Mouse (Mus musculus) heart, embryonic 14.5 days (tissue): ENCODE measurements around the gene Pdia6. TPM values are rescaled to one million over a fixed set of nuclear protein-coding genes. Genes with fewer than 3 reads are reported as not detected.

Experiments used
- ATAC-seq: fragments of 200-750 bp; cut with Nextera tagmentation; 2 replicates; pipeline ENCODE4 v1.8.0; 2017; ENCODE audit warnings: low read depth, moderate TSS enrichment; ENCODE audit not compliant: insufficient number of reproducible peaks, insufficient read depth, low FRiP score
- H3K27ac ChIP-seq, 2 experiments: fragments of 200-500 bp in 1 of 2; fragments of 300-500 bp in 1 of 2; sonication (generic) in 1 of 2; replicated peaks in 1 of 2; 2 replicates each; pipeline ENCODE4 v1.5.1; 2012 to 2014; ENCODE audit warnings: low read depth in 2 of 2, low read length in 2 of 2, control low read depth in 1 of 2, mild to moderate bottlenecking in 1 of 2, mixed read lengths in 1 of 2; ENCODE audit not compliant: control insufficient read depth in 1 of 2, insufficient read depth in 1 of 2
- H3K27me3 ChIP-seq: fragments of 300-500 bp; sonication (generic); 2 replicates; pipeline ENCODE4 v1.6.1; 2014; ENCODE audit warnings: mild to moderate bottlenecking, low read length, control low read depth; ENCODE audit not compliant: control insufficient read depth, insufficient read depth
- H3K36me3 ChIP-seq: fragments of 300-500 bp; sonication (generic); 2 replicates; pipeline ENCODE4 v1.6.1; 2014; ENCODE audit warnings: mild to moderate bottlenecking, control low read depth, low read length, mixed read lengths; ENCODE audit not compliant: control insufficient read depth, insufficient read depth
- H3K4me1 ChIP-seq, 2 experiments: fragments of 200-500 bp in 1 of 2; fragments of 300-500 bp in 1 of 2; sonication (generic) in 1 of 2; 2 replicates each; pipeline ENCODE4 v1.6.1; 2012 to 2014; ENCODE audit warnings: low read length in 2 of 2, control low read depth in 1 of 2, mixed read lengths in 1 of 2; ENCODE audit not compliant: control insufficient read depth in 2 of 2, insufficient read depth in 2 of 2
- H3K4me2 ChIP-seq: fragments of 300-500 bp; sonication (generic); 2 replicates; pipeline ENCODE4 v1.6.1; 2014; ENCODE audit warnings: mild to moderate bottlenecking, low read length
- H3K4me3 ChIP-seq, 2 experiments: fragments of 200-500 bp in 1 of 2; fragments of 300-500 bp in 1 of 2; sonication (generic) in 1 of 2; 2 replicates each; pipeline ENCODE4 v1.5.1; 2012 to 2014; ENCODE audit warnings: low read length in 2 of 2, mild to moderate bottlenecking in 2 of 2, control low read depth in 1 of 2, low read depth in 1 of 2, moderate library complexity in 1 of 2; ENCODE audit not compliant: control insufficient read depth in 1 of 2, insufficient read depth in 1 of 2
- H3K9ac ChIP-seq: fragments of 300-500 bp; sonication (generic); 2 replicates; pipeline ENCODE4 v1.6.1; 2014; ENCODE audit warnings: mild to moderate bottlenecking, low read length
- H3K9me3 ChIP-seq: fragments of 300-500 bp; sonication (generic); 2 replicates; pipeline ENCODE4 v1.6.1; 2016; ENCODE audit warnings: low read length, control low read depth; ENCODE audit not compliant: control insufficient read depth
- WGBS: fragments of 180-500 bp; shearing (Covaris S2); extraction: QIAGEN DNeasy Blood & Tissue Kit; methylation state at CpG from one replicate; pipeline ENCODE4 v1.1.7; 2014; 5-methylcytosine and 5-hydroxymethylcytosine counted together
- polyA plus RNA-seq: library from polyadenylated mRNA; unstranded; fragments of >200 nt; fragmentation: Nextera tagmentation; extraction: Ambion mirVana; gene quantifications from 2 replicates; pipeline ENCODE4 v1.2.1, GENCODE M21; 2014

Gene Pdia6
- polyA plus RNA-seq, 1 experiment from 2014 or later = 321 TPM

- no peak overlapping the region for H3K4me2 ChIP-seq
- H3K27ac ChIP-seq = no peak overlapping the region
- peaks cover 3 to 6% of the 10 kb centered on the region in 2 experiments; a peak in 2 of 4 replicates for H3K4me1 ChIP-seq
- H3K9me3 ChIP-seq = no peaks in the 10 kb centered on the region
- WGBS = 43% methylated on average over 2 of the region's 2 CpGs
- no peak for ATAC-seq
- no peak overlapping the region for H3K9ac ChIP-seq
- H3K4me3 ChIP-seq = no peak overlapping the region
- no peaks in the 10 kb centered on the region for H3K27me3 ChIP-seq
- peaks cover 14% of the 10 kb centered on the region for H3K36me3 ChIP-seq
Observed at GRCm38 (mm10) chr12:17289913-17290312, 23.6 kb downstream of the Pdia6 start.

- Histone ChIP-seq H3K36me3 (peaks cover 8% of the 10 kb centered on the region; the same call in 1 of the 2 replicates), H3K27me3 (no peaks in the 10 kb centered on the region), H3K4me2 (no peak overlapping the region), H3K27ac (no peak overlapping the region), H3K4me3 (no peak overlapping the region), H3K4me1 (peaks cover 3 to 6% of the 10 kb centered on the region in 2 experiments; a peak in 2 of 4 replicates), H3K9me3 (no peaks in the 10 kb centered on the region), H3K9ac (no peak overlapping the region)
- ATAC-seq = no peak
- WGBS = 38% methylated on average over 4 of the region's 4 CpGs
Observed at GRCm38 (mm10) chr12:17290569-17290968, 24.2 kb downstream of the Pdia6 start.

- H3K4me2 ChIP-seq = no peak overlapping the region
- no peak overlapping the region for H3K4me3 ChIP-seq
- H3K9ac ChIP-seq = no peak overlapping the region
- H3K9me3 ChIP-seq = no peaks in the 10 kb centered on the region
- WGBS = 68% methylated on average over 2 of the region's 2 CpGs
- H3K4me1 ChIP-seq = no peaks in the 10 kb centered on the region
- no peaks in the 10 kb centered on the region for H3K36me3 ChIP-seq
- no peak for ATAC-seq
- H3K27me3 ChIP-seq = no peaks in the 10 kb centered on the region
- H3K27ac ChIP-seq = no peak overlapping the region
Observed at GRCm38 (mm10) chr12:17296899-17297298, 30.6 kb downstream of the Pdia6 start.

GRCm38 (mm10) chr12:17299902-17300301 lies 33.6 kb downstream of the Pdia6 start:
- no peak for ATAC-seq
- H3K9ac ChIP-seq = no peak overlapping the region

GRCm38 (mm10) chr12:17305445-17305844 lies 39.1 kb downstream of the Pdia6 start:
- Histone ChIP-seq H3K4me1 (no peaks in the 10 kb centered on the region), H3K36me3 (no peaks in the 10 kb centered on the region), H3K9ac (no peak overlapping the region), H3K9me3 (no peaks in the 10 kb centered on the region), H3K27me3 (no peaks in the 10 kb centered on the region), H3K4me2 (no peak overlapping the region), H3K27ac (no peak overlapping the region), H3K4me3 (no peak overlapping the region)
- ATAC-seq = no peak
- 75% methylated on average over 7 of the region's 7 CpGs for WGBS

More at GRCm38 (mm10) chr12:17299902-17300301, 33.6 kb downstream of the Pdia6 start:
- H3K4me3 ChIP-seq = no peak overlapping the region
- H3K4me1 ChIP-seq = no peaks in the 10 kb centered on the region
- H3K4me2 ChIP-seq = no peak overlapping the region
- WGBS = 67% methylated on average over 1 of the region's 1 CpGs
- no peak overlapping the region for H3K27ac ChIP-seq
- no peaks in the 10 kb centered on the region for H3K27me3 ChIP-seq
- no peaks in the 10 kb centered on the region for H3K9me3 ChIP-seq
- H3K36me3 ChIP-seq = no peaks in the 10 kb centered on the region

GRCm38 (mm10) chr12:17308246-17308645 lies 41.9 kb downstream of the Pdia6 start:
- no peaks in the 10 kb centered on the region for H3K36me3 ChIP-seq
- no peaks in the 10 kb centered on the region for H3K27me3 ChIP-seq
- ATAC-seq = no peak
- no peak overlapping the region for H3K4me3 ChIP-seq
- H3K9ac ChIP-seq = no peak overlapping the region
- no peaks in the 10 kb centered on the region for H3K9me3 ChIP-seq
- no peak overlapping the region for H3K4me2 ChIP-seq
- WGBS = 56% methylated on average over 4 of the region's 4 CpGs
- no peaks in the 10 kb centered on the region for H3K4me1 ChIP-seq
- no peak overlapping the region for H3K27ac ChIP-seq

- no peak overlapping the region for H3K27ac ChIP-seq
- H3K4me3 ChIP-seq = no peak overlapping the region
- H3K4me2 ChIP-seq = no peak overlapping the region
- 73% methylated on average over 15 of the region's 16 CpGs for WGBS
- no peak for ATAC-seq
- no peaks in the 10 kb centered on the region for H3K36me3 ChIP-seq
- H3K9me3 ChIP-seq = no peaks in the 10 kb centered on the region
- H3K4me1 ChIP-seq = no peaks in the 10 kb centered on the region
- H3K9ac ChIP-seq = no peak overlapping the region
- no peaks in the 10 kb centered on the region for H3K27me3 ChIP-seq
Observed at GRCm38 (mm10) chr12:17310852-17311839, 44.8 kb downstream of the Pdia6 start.
